In genomic region chr2:138047781-138048201, GRCm38 (mm10) we compare ENCODE assay signal across 8 mouse cellular contexts.
DNase-seq lines count a peak whose midpoint lies in the region; ATAC-seq and TF ChIP-seq lines count a peak whose summit lies in the region.

No protein-coding gene starts in this region.

- peaks cover 12% of the 10 kb centered on the region for H3K4me1 ChIP-seq in kidney, embryonic 15.5 days
- H3K4me1 ChIP-seq in cerebellum, adult 2 months (ENCODE audit: control insufficient read depth, insufficient read depth, low read length): peaks cover 8% of the 10 kb centered on the region; the same call in 1 of the 2 replicates
- H3K4me1 ChIP-seq in hindbrain, embryonic 14.5 days (replicated peaks; ENCODE audit: control insufficient read depth, insufficient read depth, low read length): peaks cover 8% of the 10 kb centered on the region; the same call in 1 of the 2 replicates
- H3K4me1 ChIP-seq in neural tube, embryonic 13.5 days (replicated peaks): no peaks in the 10 kb centered on the region

- no peak overlapping the region for H3K4me3 ChIP-seq in kidney, embryonic 15.5 days (replicated peaks)
- H3K4me3 ChIP-seq in cerebellum, adult 2 months (replicated peaks; ENCODE audit: insufficient read depth, low read depth, low read length): peak overlapping the region; percentile 0
- no peak overlapping the region for H3K4me3 ChIP-seq in hindbrain, embryonic 14.5 days (replicated peaks; ENCODE audit: low read length)
- no peak overlapping the region for H3K4me3 ChIP-seq in neural tube, embryonic 13.5 days

- peak; percentile 65 for ATAC-seq in kidney, embryonic 15.5 days (replicated peaks; ENCODE audit: low FRiP score)
- ATAC-seq in hindbrain, embryonic 14.5 days (ENCODE audit: low FRiP score): peak; percentile 84
- peak; percentile 32; the same call in 1 of the 2 replicates for ATAC-seq in neural tube, embryonic 13.5 days (ENCODE audit: low read depth)
- ATAC-seq in megakaryocyte, adult 5-6 weeks (ENCODE audit: poor library complexity, severe bottlenecking): no peak

- H3K27ac ChIP-seq in kidney, embryonic 15.5 days: no peak overlapping the region
- H3K27ac ChIP-seq in cerebellum, adult 2 months (ENCODE audit: insufficient read depth, low read length): peak overlapping the region; percentile 66; the same call in 1 of the 2 replicates
- H3K27ac ChIP-seq in hindbrain, embryonic 14.5 days: no peak overlapping the region
- no peak overlapping the region for H3K27ac ChIP-seq in neural tube, embryonic 13.5 days (replicated peaks)

- no peaks in the 10 kb centered on the region for H3K36me3 ChIP-seq in kidney, embryonic 15.5 days
- H3K36me3 ChIP-seq in hindbrain, embryonic 14.5 days (replicated peaks; ENCODE audit: control insufficient read depth, insufficient read depth): no peaks in the 10 kb centered on the region
- H3K36me3 ChIP-seq in neural tube, embryonic 13.5 days: no peaks in the 10 kb centered on the region

- no peak for DNase-seq in kidney, adult 9 months
- peak; percentile 99 to 100 for DNase-seq in cerebellum, adult 2 months
- DNase-seq in hindbrain, embryonic 14.5 days (ENCODE audit: low spot score): peak; percentile 29
- DNase-seq in thymus, postnatal 10 days (ENCODE audit: low spot score in 2 of 2): no peak
- DNase-seq in embryo, embryonic 10 days (ENCODE audit: low spot score): no peak

- WGBS in kidney, embryonic 15.5 days: 56% methylated on average over 11 of the region's 11 CpGs
- 3% methylated on average over 11 of the region's 11 CpGs for WGBS in cerebellum, adult 2 months
- 31% methylated on average over 11 of the region's 11 CpGs for WGBS in hindbrain, embryonic 14.5 days
- 51% methylated on average over 11 of the region's 11 CpGs for WGBS in neural tube, embryonic 13.5 days

- H3K9me3 ChIP-seq in kidney, embryonic 15.5 days (replicated peaks): no peaks in the 10 kb centered on the region
- H3K9me3 ChIP-seq in hindbrain, embryonic 14.5 days (ENCODE audit: control insufficient read depth, low read length): no peaks in the 10 kb centered on the region
- H3K9me3 ChIP-seq in neural tube, embryonic 13.5 days: no peaks in the 10 kb centered on the region

- no peaks in the 10 kb centered on the region for H3K27me3 ChIP-seq in kidney, embryonic 15.5 days
- H3K27me3 ChIP-seq in cerebellum, adult 2 months (ENCODE audit: control insufficient read depth, insufficient read depth, low read length): no peaks in the 10 kb centered on the region
- no peaks in the 10 kb centered on the region for H3K27me3 ChIP-seq in hindbrain, embryonic 14.5 days (ENCODE audit: control insufficient read depth, insufficient read depth, low read length)
- no peaks in the 10 kb centered on the region for H3K27me3 ChIP-seq in neural tube, embryonic 13.5 days

- TF ChIP-seq POLR2A in cerebellum, adult 2 months (IDR thresholded peaks at IDR 0.05; ENCODE audit: borderline replicate concordance, insufficient read depth, low read length): peak; percentile 31; the same call in 1 of the 2 replicates

- no peak overlapping the region for H3K4me2 ChIP-seq in kidney, embryonic 15.5 days
- H3K4me2 ChIP-seq in hindbrain, embryonic 14.5 days (replicated peaks): peak overlapping the region; percentile 28
- H3K4me2 ChIP-seq in neural tube, embryonic 13.5 days: no peak overlapping the region

- no peak overlapping the region for H3K9ac ChIP-seq in kidney, embryonic 15.5 days
- peak overlapping the region; percentile 31; the same call in 1 of the 2 replicates for H3K9ac ChIP-seq in hindbrain, embryonic 14.5 days
- no peak overlapping the region for H3K9ac ChIP-seq in neural tube, embryonic 13.5 days

- no peak; the same call in 1 of the 2 replicates for TF ChIP-seq CTCF in cerebellum, adult 2 months (IDR thresholded peaks at IDR 0.05; ENCODE audit: borderline replicate concordance, insufficient read depth, low read depth, low read length)

Comparison
In these comparisons a context has a peak if more than half of its experiments do, and no peak if none do; other contexts are left out.
1. DNase-seq: peak in cerebellum, adult 2 months (2 of 2) and hindbrain, embryonic 14.5 days (single experiment); none in kidney, adult 9 months (single experiment), thymus, postnatal 10 days (0 of 2) and embryo, embryonic 10 days (single experiment).